Mouse (Mus musculus) embryonic facial prominence, embryonic 10.5 days (tissue): ENCODE results near the gene Setd7. TPM values are rescaled to one million over a fixed set of nuclear protein-coding genes. Genes with fewer than 3 reads are reported as not detected.

ENCODE experiments used
- DNase-seq: peaks from one replicate; pipeline ENCODE4 v3.0.0-alpha.2; 2017; ENCODE audit warnings: low spot score
- H3K27ac ChIP-seq: fragments of 300-500 bp; sonication (generic); replicated peaks from 2 replicates; pipeline ENCODE4 v1.5.1; 2016; ENCODE audit warnings: mild to moderate bottlenecking
- H3K27me3 ChIP-seq: fragments of 300-500 bp; sonication (generic); replicated peaks from 2 replicates; pipeline ENCODE4 v1.6.1; 2016; ENCODE audit warnings: low read depth, mild to moderate bottlenecking; ENCODE audit not compliant: poor library complexity, severe bottlenecking
- H3K36me3 ChIP-seq: fragments of 300-500 bp; sonication (generic); replicated peaks from 2 replicates; pipeline ENCODE4 v1.6.1; 2016; ENCODE audit warnings: mild to moderate bottlenecking, moderate library complexity
- H3K4me1 ChIP-seq: fragments of 300-500 bp; sonication (generic); 2 replicates; pipeline ENCODE4 v1.6.1; 2016
- H3K4me3 ChIP-seq: fragments of 300-500 bp; sonication (generic); 2 replicates; pipeline ENCODE4 v1.5.1; 2016; ENCODE audit warnings: mild to moderate bottlenecking, moderate library complexity
- H3K9me3 ChIP-seq: fragments of 300-500 bp; sonication (generic); 2 replicates; pipeline ENCODE4 v1.6.1; 2016; ENCODE audit warnings: mild to moderate bottlenecking
- WGBS: fragments of 180-500 bp; shearing (Covaris S2); methylation state at CpG from one replicate; pipeline ENCODE4 v1.1.7; 2016; 5-methylcytosine and 5-hydroxymethylcytosine counted together
- polyA plus RNA-seq: library from polyadenylated mRNA; unstranded; fragments of >200 nt; fragmentation: Nextera tagmentation; extraction: Ambion mirVana; gene quantifications from 2 replicates; pipeline ENCODE4 v1.2.1, GENCODE M21; 2016

Setd7 gene
- polyA plus RNA-seq, 1 experiment from 2014 or later: 4.2 TPM

DNA sequence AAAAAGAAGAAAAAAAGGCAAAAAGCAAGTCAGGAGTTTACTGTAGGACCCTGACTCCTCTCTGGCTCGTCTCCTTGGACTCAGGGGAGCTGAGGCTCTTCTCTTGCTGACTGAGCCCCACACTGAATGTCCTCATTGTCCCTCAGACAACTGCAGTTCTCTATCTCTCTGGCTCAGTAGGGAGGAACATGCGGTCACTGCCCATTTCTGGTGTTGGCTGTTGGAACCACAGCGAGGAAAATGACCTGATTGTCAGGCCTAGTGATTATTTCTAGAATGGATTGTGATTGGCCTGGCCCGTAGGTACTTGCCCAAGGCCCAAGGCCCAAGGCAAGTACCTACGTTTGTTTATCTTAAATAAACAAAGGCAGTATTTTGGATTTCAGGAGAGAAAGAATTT is 62.0 kb downstream of the Setd7 start:
- H3K4me1 ChIP-seq: no peaks in the 10 kb centered on the region
- no peak for DNase-seq
- H3K9me3 ChIP-seq: no peaks in the 10 kb centered on the region
- H3K36me3 ChIP-seq: peaks cover 18% of the 10 kb centered on the region
- H3K27ac ChIP-seq: no peak overlapping the region
- WGBS: 65% methylated on average over 5 of the region's 5 CpGs
- H3K27me3 ChIP-seq: no peaks in the 10 kb centered on the region
- H3K4me3 ChIP-seq: no peak overlapping the region

DNA sequence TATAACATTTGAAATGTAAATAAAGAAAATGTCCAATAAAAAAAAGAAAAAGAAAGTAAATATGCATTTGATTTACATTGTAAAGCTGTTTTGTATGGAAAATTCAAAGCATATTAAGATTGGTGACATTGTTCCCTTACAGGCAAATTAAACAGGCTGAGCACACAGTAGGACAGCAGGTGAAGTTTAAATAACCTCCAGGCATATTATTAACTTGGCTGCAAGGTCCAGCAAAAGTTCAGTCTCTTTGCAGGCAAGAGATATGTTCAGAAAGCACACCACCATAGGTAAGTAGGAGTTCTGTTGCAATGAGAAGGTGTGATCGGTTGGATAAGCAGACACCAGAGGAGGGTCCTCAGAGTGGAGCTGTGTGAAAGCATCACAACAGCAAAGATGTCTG is 62.7 kb downstream of the Setd7 start:
- H3K4me1 ChIP-seq: no peaks in the 10 kb centered on the region
- no peak for DNase-seq
- H3K36me3 ChIP-seq: peaks cover 25% of the 10 kb centered on the region
- no peak overlapping the region for H3K4me3 ChIP-seq
- 94% methylated on average over 1 of the region's 1 CpGs for WGBS
- no peaks in the 10 kb centered on the region for H3K27me3 ChIP-seq
- H3K9me3 ChIP-seq: no peaks in the 10 kb centered on the region
- H3K27ac ChIP-seq: no peak overlapping the region

DNA sequence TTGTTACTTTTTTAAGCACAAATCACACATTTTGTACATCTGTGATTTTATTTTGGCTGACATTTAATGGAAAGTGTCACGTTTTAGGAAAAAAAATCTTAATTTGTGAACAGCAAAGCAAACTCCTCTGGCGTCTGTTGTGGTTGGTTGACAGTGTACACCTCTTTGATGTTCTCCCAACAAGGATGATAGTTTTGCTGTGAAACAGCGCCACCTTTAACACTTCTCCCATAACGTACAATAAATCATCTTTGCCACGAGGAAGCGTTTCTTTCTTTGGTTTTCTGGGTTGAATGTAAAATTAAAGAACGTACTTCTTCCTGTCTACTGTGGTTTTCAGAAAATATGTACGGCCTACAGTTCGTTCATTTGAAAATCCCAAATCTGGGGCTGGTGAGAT is 65.0 kb downstream of the Setd7 start:
- peaks cover 32% of the 10 kb centered on the region for H3K36me3 ChIP-seq
- no peak for DNase-seq
- no peak overlapping the region for H3K27ac ChIP-seq
- H3K9me3 ChIP-seq: no peaks in the 10 kb centered on the region
- H3K4me1 ChIP-seq: no peaks in the 10 kb centered on the region
- no peak overlapping the region for H3K4me3 ChIP-seq
- WGBS: 93% methylated on average over 9 of the region's 9 CpGs
- H3K27me3 ChIP-seq: no peaks in the 10 kb centered on the region

DNA sequence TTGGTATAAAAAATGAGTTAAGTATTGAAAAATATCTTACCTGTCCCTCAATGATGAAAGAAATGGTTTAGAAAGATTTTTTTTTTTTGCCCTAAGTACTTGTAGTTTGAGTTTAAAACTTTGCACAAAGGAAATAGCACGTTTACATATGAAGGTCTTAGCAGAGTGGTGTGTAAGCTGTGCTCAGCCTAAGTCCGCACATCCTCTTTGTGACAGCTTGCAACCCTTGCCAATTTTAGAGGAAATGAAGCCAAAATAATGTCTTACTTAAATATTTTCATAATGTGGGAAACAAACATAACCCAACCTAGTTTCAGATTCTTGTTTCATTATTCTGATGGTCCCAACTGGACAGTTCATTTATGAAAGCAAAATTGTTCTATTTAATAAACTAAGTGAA is 66.2 kb downstream of the Setd7 start:
- Histone ChIP-seq H3K27ac (no peak overlapping the region), H3K27me3 (no peaks in the 10 kb centered on the region), H3K36me3 (peaks cover 32% of the 10 kb centered on the region), H3K9me3 (no peaks in the 10 kb centered on the region), H3K4me1 (no peaks in the 10 kb centered on the region), H3K4me3 (no peak overlapping the region)
- 87% methylated on average over 2 of the region's 2 CpGs for WGBS
- no peak for DNase-seq

DNA sequence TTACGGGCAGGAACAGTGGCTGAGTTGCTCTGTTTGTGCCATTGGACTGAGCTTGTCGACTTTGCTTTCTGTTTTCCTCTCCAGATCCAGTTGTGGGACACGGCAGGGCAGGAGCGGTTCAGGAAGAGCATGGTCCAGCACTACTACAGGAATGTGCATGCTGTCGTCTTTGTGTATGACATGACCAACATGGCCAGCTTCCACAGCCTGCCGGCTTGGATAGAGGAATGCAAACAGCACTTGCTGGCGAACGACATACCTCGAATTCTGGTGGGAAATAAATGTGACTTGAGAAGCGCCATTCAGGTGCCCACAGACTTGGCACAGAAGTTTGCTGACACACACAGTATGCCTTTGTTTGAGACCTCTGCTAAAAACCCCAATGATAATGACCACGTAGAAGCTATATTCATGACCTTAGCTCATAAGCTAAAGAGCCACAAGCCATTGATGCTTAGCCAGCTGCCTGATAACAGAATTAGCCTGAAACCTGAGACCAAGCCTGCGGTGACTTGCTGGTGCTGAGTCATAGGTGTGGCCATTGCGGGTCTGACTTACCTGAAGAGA is 67.3 kb downstream of the Setd7 start:
- WGBS: 89% methylated on average over 13 of the region's 13 CpGs
- Histone ChIP-seq H3K9me3 (no peaks in the 10 kb centered on the region), H3K4me1 (no peaks in the 10 kb centered on the region), H3K36me3 (peaks cover 37% of the 10 kb centered on the region), H3K27me3 (no peaks in the 10 kb centered on the region), H3K27ac (no peak overlapping the region), H3K4me3 (no peak overlapping the region)
- no peak for DNase-seq

DNA sequence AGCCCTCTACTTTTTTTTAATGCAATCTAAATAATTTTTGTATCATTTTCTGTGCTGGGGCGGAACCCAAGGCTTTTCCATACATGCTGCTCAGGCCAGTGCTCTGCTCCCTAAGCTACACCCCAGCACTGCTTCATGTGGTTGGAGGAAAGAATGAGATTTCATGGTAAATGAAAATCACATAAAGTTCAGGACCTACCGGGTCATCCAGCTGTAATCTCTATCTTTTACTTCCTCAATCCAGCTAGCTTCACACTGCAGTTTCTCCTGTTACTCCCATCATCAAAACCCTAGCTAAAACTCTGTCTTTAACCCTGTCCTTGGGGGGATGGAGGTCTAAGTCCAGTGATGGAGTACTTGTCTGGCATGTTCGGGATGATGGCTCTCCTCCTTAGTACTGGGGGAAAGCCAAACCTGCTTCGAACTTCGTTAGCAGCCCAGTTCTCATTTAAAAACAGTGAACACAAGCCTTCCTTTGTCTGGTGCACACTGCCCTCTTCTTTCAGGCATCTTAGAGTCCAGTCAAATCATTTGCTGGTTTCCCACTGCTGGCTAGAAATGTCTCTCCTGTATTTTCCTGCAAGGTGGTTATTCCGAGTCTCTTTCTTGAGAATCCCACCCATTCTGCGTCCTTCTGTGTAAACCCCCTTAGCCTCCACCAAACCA is 70.5 kb downstream of the Setd7 start:
- Histone ChIP-seq H3K36me3 (peaks cover 42% of the 10 kb centered on the region), H3K27me3 (no peaks in the 10 kb centered on the region), H3K4me3 (no peak overlapping the region), H3K27ac (no peak overlapping the region), H3K9me3 (no peaks in the 10 kb centered on the region), H3K4me1 (peaks cover 7% of the 10 kb centered on the region)
- 78% methylated on average over 7 of the region's 7 CpGs for WGBS
- DNase-seq: peak; percentile 3

DNA sequence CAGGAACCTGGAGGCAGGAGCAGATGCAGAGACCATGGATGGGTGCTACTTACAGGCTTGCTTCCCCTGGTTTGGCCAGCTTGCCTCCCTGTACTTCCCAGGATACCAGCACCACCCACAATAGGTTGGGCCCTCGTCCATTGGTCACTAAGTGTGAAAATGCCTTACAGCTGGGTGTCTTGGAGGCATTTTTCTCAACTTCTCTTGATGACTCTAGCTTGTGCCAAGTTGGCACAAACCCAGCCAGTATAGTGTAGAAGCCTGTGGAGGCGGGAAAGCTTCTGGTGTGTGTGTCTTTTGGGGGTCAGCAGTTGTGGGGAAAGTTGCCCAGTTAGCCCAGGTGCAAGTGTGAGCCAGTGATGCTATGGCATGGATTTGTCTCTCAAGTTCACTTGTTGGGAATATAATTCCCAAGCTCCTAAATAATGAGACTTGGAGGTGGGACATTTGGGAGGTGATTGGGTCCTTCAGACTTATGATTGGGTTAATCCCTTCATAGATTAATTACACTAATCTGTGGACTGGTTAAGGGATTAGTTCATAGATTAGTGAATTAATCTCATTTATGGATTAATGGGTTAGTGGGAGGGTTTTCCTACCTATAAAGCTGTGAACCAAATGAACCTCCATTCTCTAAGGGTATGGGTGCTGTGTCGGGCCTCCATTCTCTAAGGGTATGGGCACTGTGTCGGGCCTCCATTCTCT is 74.0 kb downstream of the Setd7 start:
- 88% methylated on average over 4 of the region's 4 CpGs for WGBS
- Histone ChIP-seq H3K27ac (no peak overlapping the region), H3K4me1 (peaks cover 27% of the 10 kb centered on the region), H3K36me3 (peaks cover 17% of the 10 kb centered on the region), H3K9me3 (no peaks in the 10 kb centered on the region), H3K27me3 (no peaks in the 10 kb centered on the region), H3K4me3 (no peak overlapping the region)
- peak; percentile 5 for DNase-seq

DNA sequence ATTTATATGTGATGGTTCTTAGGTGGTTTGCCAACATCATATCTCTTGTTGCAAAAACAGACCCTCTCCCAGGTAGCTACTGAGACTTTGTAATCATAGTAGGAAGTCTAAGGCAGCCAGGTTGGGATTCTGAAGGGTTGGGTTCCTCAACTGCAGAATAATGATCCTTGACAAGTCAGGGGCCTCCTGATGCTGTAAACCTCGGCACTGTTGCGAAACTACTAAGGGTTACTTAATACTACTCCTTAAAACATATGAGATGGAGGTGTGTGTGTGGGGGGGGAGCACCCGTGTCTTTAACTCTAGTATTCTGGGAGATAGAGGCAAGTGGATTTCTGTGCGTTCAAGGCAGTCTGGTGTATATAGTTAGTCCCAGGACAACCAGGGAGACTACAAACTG is 75.3 kb downstream of the Setd7 start:
- Histone ChIP-seq H3K4me3 (peak overlapping the region; percentile 84), H3K36me3 (peaks cover 17% of the 10 kb centered on the region), H3K27ac (no peak overlapping the region), H3K4me1 (peaks cover 27% of the 10 kb centered on the region), H3K27me3 (no peaks in the 10 kb centered on the region), H3K9me3 (no peaks in the 10 kb centered on the region)
- 77% methylated on average over 4 of the region's 4 CpGs for WGBS
- DNase-seq: no peak

DNA sequence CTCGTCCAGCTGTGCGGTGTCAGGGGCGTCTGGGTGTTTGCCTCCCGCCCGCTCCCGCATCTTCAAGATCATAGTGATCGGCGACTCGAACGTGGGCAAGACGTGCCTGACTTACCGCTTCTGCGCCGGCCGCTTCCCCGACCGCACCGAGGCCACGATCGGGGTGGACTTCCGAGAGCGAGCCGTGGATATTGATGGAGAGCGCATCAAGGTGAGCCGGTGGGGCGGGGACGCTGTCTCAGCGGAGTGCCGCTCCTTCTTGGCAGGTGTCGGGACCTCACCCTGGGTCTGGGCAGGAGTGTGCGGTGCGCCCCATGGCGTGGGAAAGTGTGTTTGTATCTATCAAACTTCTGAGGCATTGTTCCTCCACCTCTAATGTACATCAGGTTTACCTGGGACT is 76.3 kb downstream of the Setd7 start:
- no peaks in the 10 kb centered on the region for H3K27me3 ChIP-seq
- H3K27ac ChIP-seq: peak overlapping the region; percentile 94
- H3K9me3 ChIP-seq: no peaks in the 10 kb centered on the region
- H3K36me3 ChIP-seq: peaks cover 17% of the 10 kb centered on the region
- no peak for DNase-seq
- H3K4me1 ChIP-seq: peaks cover 27% of the 10 kb centered on the region
- under 1% methylated on average over 33 of the region's 33 CpGs for WGBS
- H3K4me3 ChIP-seq: peak overlapping the region; percentile 84

DNA sequence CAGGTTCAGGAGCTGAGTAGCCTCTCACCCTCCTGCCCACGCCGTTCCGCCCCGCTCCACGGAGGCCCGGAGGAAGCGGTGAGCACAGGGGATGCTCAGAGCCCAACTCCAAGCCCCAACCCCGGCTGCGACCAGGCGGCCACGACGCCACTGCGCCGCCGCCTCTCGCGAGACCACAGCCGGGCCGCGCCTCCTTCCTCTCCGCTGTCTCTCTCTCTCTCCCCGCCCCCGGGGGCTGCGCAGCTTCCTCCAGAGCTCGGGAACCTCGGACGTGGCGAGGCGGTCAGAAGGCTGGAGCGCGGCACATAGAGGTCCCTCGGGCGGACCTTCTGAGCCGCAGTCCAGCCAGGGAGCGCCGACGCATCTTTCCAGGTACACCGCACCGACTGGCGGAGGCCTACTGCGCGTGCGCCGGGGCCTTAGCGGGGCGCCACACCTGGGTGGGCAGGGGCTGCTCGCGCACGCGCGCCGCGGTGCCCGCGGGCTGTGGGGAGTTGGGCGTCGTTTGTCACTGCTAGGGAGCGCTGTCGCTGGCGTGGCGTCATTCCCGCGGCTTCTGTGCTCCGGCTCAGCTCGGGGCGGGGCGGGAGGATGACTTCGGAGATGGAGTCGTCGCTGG is 76.8 kb downstream of the Setd7 start, which contains the start of gene Rab33b:
Rab33b (plus strand) TSS at position 180 of the 619 bp plus-strand sequence.
- WGBS: under 1% methylated on average over 70 of the region's 70 CpGs
- H3K36me3 ChIP-seq: peaks cover 17% of the 10 kb centered on the region
- H3K27ac ChIP-seq: peak within 1 kb of the TSS; percentile 94
- H3K27me3 ChIP-seq: no peaks in the 10 kb centered on the region
- H3K4me1 ChIP-seq: peaks cover 27% of the 10 kb centered on the region
- no peaks in the 10 kb centered on the region for H3K9me3 ChIP-seq
- DNase-seq: peak; percentile 98
- H3K4me3 ChIP-seq: peak within 1 kb of the TSS; percentile 84

DNA sequence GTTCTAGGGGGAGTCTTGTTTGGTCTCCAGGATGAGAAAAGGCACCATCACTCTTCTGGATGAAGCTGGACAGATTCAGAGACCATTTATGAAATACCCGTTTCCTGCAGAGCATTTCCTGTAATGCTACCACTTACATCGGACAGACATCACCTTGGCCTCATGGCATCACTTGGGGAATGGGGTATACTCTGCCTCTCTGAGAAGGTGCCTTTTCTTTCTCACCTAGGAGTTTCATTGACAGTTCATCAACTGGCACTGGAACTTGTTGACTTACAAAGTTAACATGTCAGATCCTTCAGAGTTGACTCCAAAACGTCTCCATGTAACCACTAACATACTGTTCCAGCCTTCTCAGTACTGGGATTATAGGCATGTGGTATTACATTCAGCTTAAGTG is 77.9 kb downstream of the Setd7 start:
- peak overlapping the region; percentile 94 for H3K27ac ChIP-seq
- no peak for DNase-seq
- H3K4me1 ChIP-seq: peaks cover 27% of the 10 kb centered on the region
- H3K27me3 ChIP-seq: no peaks in the 10 kb centered on the region
- WGBS: 74% methylated on average over 3 of the region's 3 CpGs
- H3K4me3 ChIP-seq: peak overlapping the region; percentile 84
- peaks cover 8% of the 10 kb centered on the region for H3K36me3 ChIP-seq
- H3K9me3 ChIP-seq: no peaks in the 10 kb centered on the region

DNA sequence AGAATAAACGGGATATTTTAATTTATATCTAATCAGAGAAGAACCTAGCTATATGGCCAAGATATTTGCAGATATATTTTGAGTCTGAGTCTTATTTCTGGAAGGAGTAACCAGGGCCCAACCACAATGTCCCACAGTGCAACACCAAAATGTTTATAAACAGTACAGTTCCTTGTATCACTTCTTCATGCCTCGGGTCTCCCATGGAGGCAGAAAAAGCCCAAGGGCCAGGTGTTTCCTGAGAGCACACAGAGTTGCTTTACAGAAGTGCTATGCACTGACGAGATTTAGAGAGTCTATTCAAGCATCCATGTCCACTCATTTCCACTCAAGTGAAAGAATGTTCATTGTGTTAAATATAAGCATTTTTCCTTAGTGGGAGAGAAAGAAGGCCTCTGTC is 78.8 kb downstream of the Setd7 start:
- Histone ChIP-seq H3K9me3 (no peaks in the 10 kb centered on the region), H3K4me1 (peaks cover 27% of the 10 kb centered on the region), H3K4me3 (no peak overlapping the region), H3K27ac (no peak overlapping the region), H3K36me3 (peaks cover 5% of the 10 kb centered on the region), H3K27me3 (no peaks in the 10 kb centered on the region)
- 57% methylated on average over 3 of the region's 3 CpGs for WGBS
- no peak for DNase-seq
